Mouse (Mus musculus): Measurements from ENCODE around the gene Myh14. TPM values are rescaled to one million over a fixed set of nuclear protein-coding genes. Genes with fewer than 3 reads are reported as not detected.

The Myh14 gene
- polyA plus RNA-seq, 1 experiment from 2014 or later: 2.5 TPM

DNA sequence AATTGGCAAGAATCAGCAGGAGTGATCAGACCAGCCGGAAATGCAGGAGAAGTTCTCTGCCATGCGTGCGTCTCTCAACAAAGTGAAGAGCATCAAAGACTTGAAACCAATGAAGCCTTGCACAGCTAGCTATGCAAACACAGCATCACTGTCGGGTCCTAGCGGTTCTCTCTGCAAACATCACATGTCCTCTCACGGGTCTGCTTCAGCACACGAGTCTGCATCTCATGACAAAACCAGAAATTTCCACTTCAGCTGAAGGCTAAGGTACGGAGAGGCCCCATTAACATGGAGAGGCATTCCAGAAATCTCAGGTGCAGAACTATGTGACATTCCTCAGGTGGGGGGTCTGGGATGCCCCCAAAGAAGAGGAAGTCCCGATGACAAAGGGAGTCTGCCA is 101.8 kb downstream of the Myh14 start:
- no peak overlapping the region for H3K27ac ChIP-seq
- no peak overlapping the region for H3K4me2 ChIP-seq (ENCODE audit: low read length)
- no peak overlapping the region for H3K4me3 ChIP-seq (replicated peaks; ENCODE audit: low read depth, low read length)
- no peaks in the 10 kb centered on the region for H3K4me1 ChIP-seq (replicated peaks; ENCODE audit: insufficient read depth, low read length)
- H3K9ac ChIP-seq (ENCODE audit: low read depth, low read length): no peak overlapping the region
- no peak for DNase-seq (ENCODE audit: low spot score)
- no peaks in the 10 kb centered on the region for H3K27me3 ChIP-seq (ENCODE audit: insufficient read depth, low read length)
- WGBS: 65% methylated on average over 9 of the region's 9 CpGs
- no peaks in the 10 kb centered on the region for H3K9me3 ChIP-seq (replicated peaks; ENCODE audit: low read length)
- H3K36me3 ChIP-seq (ENCODE audit: insufficient read depth, low read length): no peaks in the 10 kb centered on the region
- TF ChIP-seq CTCF (IDR thresholded peaks at IDR 0.05; ENCODE audit: low read depth): no peak
- ATAC-seq (replicated peaks; ENCODE audit: low FRiP score, low read depth): no peak

DNA sequence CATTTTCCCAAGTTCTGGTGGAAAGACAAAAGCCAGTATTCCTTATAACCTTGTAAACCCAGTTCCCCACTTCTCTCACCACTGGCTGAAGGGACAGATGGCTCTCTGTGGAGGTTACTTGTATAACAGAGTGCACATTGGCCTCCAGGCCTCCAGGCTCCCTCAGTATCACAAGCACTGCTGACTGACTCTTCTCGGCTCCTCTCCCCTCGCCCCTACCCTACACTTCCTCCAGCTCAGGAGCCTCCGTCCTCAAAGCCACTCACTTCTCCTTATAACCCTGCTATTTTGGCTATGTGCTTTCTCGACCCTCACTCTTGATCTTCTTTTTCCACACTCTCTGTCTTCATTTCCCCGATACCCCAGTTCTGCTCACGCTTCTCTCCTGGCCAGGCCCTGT is 105.2 kb downstream of the Myh14 start:
- 70% methylated on average over 6 of the region's 6 CpGs for WGBS
- Histone ChIP-seq H3K27ac (no peak overlapping the region), H3K4me1 (replicated peaks; ENCODE audit: insufficient read depth, low read length) (no peaks in the 10 kb centered on the region), H3K4me3 (replicated peaks; ENCODE audit: low read depth, low read length) (no peak overlapping the region), H3K27me3 (ENCODE audit: insufficient read depth, low read length) (no peaks in the 10 kb centered on the region), H3K36me3 (ENCODE audit: insufficient read depth, low read length) (no peaks in the 10 kb centered on the region), H3K9me3 (replicated peaks; ENCODE audit: low read length) (no peaks in the 10 kb centered on the region), H3K9ac (ENCODE audit: low read depth, low read length) (no peak overlapping the region), H3K4me2 (ENCODE audit: low read length) (no peak overlapping the region)
- ATAC-seq (replicated peaks; ENCODE audit: low FRiP score, low read depth): no peak
- no peak for TF ChIP-seq CTCF (IDR thresholded peaks at IDR 0.05; ENCODE audit: low read depth)
- no peak for DNase-seq (ENCODE audit: low spot score)

DNA sequence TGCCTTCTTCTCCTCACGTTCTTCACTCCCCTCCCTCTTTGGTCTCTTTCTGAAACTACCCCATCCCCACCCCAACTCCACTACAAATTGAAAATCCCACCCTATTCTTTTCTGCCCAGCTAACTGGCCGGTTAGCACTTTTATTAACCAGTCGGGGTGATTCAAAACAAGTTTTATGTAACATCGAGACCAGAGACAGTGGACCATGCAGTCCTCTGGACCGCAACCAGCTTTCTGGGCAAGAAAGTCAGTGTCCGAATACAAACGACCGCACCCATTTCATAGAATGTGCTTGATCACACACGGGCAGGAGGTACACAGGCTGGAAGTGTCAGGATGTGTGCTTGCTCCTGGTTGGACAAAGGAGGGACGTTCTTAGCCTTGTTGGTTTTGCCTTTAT is 106.2 kb downstream of the Myh14 start:
- no peak for ATAC-seq (replicated peaks; ENCODE audit: low FRiP score, low read depth)
- Histone ChIP-seq H3K4me1 (replicated peaks; ENCODE audit: insufficient read depth, low read length) (no peaks in the 10 kb centered on the region), H3K4me2 (ENCODE audit: low read length) (no peak overlapping the region), H3K36me3 (ENCODE audit: insufficient read depth, low read length) (no peaks in the 10 kb centered on the region), H3K4me3 (replicated peaks; ENCODE audit: low read depth, low read length) (no peak overlapping the region), H3K9me3 (replicated peaks; ENCODE audit: low read length) (no peaks in the 10 kb centered on the region), H3K27me3 (ENCODE audit: insufficient read depth, low read length) (no peaks in the 10 kb centered on the region), H3K27ac (no peak overlapping the region), H3K9ac (ENCODE audit: low read depth, low read length) (no peak overlapping the region)
- 65% methylated on average over 10 of the region's 10 CpGs for WGBS
- TF ChIP-seq CTCF (IDR thresholded peaks at IDR 0.05; ENCODE audit: low read depth): no peak
- no peak for DNase-seq (ENCODE audit: low spot score)

DNA sequence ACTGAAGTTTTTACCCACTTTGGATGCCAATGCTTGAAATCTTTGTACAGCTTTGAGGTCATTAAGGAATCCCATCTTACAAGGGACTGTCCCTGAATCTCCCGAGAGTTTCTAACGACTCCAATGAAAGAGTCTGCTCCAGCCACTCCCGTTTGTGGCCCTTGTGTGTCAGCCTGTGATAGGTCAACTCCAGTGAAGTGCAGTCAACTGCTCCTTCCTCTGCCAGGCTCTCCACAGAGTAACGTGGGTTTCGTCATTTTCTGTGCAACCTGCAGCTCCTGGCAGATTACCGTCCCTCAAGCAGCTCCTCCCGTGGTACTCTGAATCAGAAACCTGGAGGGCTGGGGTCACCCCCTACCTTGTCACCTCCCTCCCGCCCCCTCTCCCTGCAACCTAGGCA is 107.4 kb downstream of the Myh14 start:
- Histone ChIP-seq H3K9ac (ENCODE audit: low read depth, low read length) (no peak overlapping the region), H3K36me3 (ENCODE audit: insufficient read depth, low read length) (no peaks in the 10 kb centered on the region), H3K27ac (no peak overlapping the region), H3K4me2 (ENCODE audit: low read length) (no peak overlapping the region), H3K4me3 (replicated peaks; ENCODE audit: low read depth, low read length) (no peak overlapping the region), H3K27me3 (ENCODE audit: insufficient read depth, low read length) (no peaks in the 10 kb centered on the region), H3K9me3 (replicated peaks; ENCODE audit: low read length) (no peaks in the 10 kb centered on the region), H3K4me1 (replicated peaks; ENCODE audit: insufficient read depth, low read length) (no peaks in the 10 kb centered on the region)
- no peak for ATAC-seq (replicated peaks; ENCODE audit: low FRiP score, low read depth)
- no peak for TF ChIP-seq CTCF (IDR thresholded peaks at IDR 0.05; ENCODE audit: low read depth)
- WGBS: 40% methylated on average over 8 of the region's 8 CpGs
- no peak for DNase-seq (ENCODE audit: low spot score)

DNA sequence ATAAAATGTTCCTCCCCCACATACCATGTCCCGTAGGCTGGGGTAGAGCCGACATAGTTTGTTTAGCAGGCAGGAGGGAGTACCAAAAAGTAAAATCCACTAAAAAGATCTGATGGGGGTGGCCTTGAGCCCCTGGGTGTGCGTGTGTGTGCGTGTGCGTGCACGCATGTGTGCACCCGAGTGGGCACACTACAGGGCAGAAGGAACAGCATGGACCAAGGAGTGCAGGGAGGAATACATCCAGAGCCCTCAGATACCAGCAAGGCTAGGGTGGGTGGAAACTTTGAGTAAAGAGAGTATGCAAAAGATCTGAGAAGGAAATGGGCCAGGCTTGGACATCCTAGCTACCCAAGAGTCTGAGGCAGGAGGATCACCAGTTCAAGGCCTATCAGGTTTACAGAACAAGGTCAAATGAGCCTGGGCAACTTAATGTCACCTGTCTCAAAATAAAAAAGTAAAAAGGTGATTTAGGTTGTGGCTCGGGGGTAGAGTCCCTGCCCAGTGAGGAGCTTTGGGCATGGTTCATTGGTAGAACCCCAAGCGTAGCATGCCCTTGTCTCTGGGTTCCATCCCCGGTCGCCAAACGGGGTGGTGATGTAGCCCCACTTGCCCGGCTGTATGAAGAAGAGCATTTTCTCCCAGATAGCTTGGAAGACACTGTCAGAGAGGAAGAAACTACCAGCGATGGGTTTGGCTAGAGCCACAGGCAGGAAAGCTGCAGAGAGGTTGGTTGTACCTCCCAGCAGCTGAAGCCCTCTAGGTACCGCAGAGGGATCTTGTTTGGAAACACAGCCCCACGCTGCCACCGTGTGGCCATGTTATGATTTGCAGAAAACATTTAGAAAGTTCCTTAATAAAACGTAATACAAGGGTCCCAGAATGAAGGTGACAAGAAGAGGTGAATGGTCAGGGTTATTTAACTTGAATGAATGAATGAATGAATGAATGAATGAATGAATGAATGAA is 109.9 kb downstream of the Myh14 start:
- H3K4me3 ChIP-seq (replicated peaks; ENCODE audit: low read depth, low read length): no peak overlapping the region
- DNase-seq (ENCODE audit: low spot score): peak; percentile 86
- TF ChIP-seq CTCF (IDR thresholded peaks at IDR 0.05; ENCODE audit: low read depth): peak; percentile 83
- no peaks in the 10 kb centered on the region for H3K36me3 ChIP-seq (ENCODE audit: insufficient read depth, low read length)
- no peak overlapping the region for H3K4me2 ChIP-seq (ENCODE audit: low read length)
- H3K27ac ChIP-seq: no peak overlapping the region
- H3K9me3 ChIP-seq (replicated peaks; ENCODE audit: low read length): no peaks in the 10 kb centered on the region
- H3K27me3 ChIP-seq (ENCODE audit: insufficient read depth, low read length): no peaks in the 10 kb centered on the region
- no peaks in the 10 kb centered on the region for H3K4me1 ChIP-seq (replicated peaks; ENCODE audit: insufficient read depth, low read length)
- 49% methylated on average over 18 of the region's 18 CpGs for WGBS
- ATAC-seq (replicated peaks; ENCODE audit: low FRiP score, low read depth): peak; percentile 47; the same call in 1 of the 2 replicates
- H3K9ac ChIP-seq (ENCODE audit: low read depth, low read length): no peak overlapping the region

DNA sequence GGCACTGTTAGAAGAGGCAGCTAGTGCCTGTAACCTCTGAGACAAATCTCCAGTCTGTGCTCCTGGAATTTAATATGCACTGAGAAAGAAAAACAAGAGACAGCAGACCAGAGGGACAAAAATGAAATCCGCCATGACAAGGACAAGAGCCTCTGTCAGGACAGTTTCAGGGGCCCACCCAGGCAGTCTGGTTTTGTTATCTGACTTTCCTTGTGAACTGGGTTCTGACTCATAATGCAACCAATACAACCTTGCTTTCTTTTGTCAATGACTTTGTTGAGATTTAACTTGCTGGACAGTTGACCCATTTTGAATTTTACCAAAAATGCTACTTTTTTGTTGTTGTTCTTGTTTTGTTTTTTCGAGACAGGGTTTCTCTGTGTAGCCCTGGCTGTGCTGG is 113.0 kb downstream of the Myh14 start:
- no peaks in the 10 kb centered on the region for H3K27me3 ChIP-seq (ENCODE audit: insufficient read depth, low read length)
- no peak for TF ChIP-seq CTCF (IDR thresholded peaks at IDR 0.05; ENCODE audit: low read depth)
- H3K9me3 ChIP-seq (replicated peaks; ENCODE audit: low read length): no peaks in the 10 kb centered on the region
- 58% methylated on average over 2 of the region's 2 CpGs for WGBS
- H3K4me3 ChIP-seq (replicated peaks; ENCODE audit: low read depth, low read length): no peak overlapping the region
- no peaks in the 10 kb centered on the region for H3K36me3 ChIP-seq (ENCODE audit: insufficient read depth, low read length)
- H3K9ac ChIP-seq (ENCODE audit: low read depth, low read length): no peak overlapping the region
- no peak overlapping the region for H3K4me2 ChIP-seq (ENCODE audit: low read length)
- DNase-seq (ENCODE audit: low spot score) (no peak), ATAC-seq (replicated peaks; ENCODE audit: low FRiP score, low read depth) (no peak)
- no peak overlapping the region for H3K27ac ChIP-seq
- H3K4me1 ChIP-seq (replicated peaks; ENCODE audit: insufficient read depth, low read length): no peaks in the 10 kb centered on the region

Other genes with a start within 250 kb of the Myh14 start
- gene Lrrc4b, start 241.8 kb downstream of the Myh14 start, polyA plus RNA-seq (2015; fragmentation: Nextera tagmentation; extraction: Ambion mirVana): 0.26 and 0.42 TPM in 2 replicates
- gene Aspdh, start 205.5 kb downstream of the Myh14 start, polyA plus RNA-seq (2015; fragmentation: Nextera tagmentation; extraction: Ambion mirVana): 5.4 and 5.8 TPM in 2 replicates
- gene Josd2, start 202.9 kb downstream of the Myh14 start, polyA plus RNA-seq (2015; fragmentation: Nextera tagmentation; extraction: Ambion mirVana): 51.1 and 52.4 TPM in 2 replicates
- 113 and 136 TPM in 2 replicates for gene Emc10, start 174.3 kb downstream of the Myh14 start, polyA plus RNA-seq (2015; fragmentation: Nextera tagmentation; extraction: Ambion mirVana)
- 17.1 and 19.2 TPM in 2 replicates for gene Fam71e1, start 174.3 kb downstream of the Myh14 start, polyA plus RNA-seq (2015; fragmentation: Nextera tagmentation; extraction: Ambion mirVana)
- gene Mybpc2, start 146.2 kb downstream of the Myh14 start, polyA plus RNA-seq (2015; fragmentation: Nextera tagmentation; extraction: Ambion mirVana): 0.08 and 0.11 TPM in 2 replicates
- gene Spib, start 138.8 kb downstream of the Myh14 start, polyA plus RNA-seq (2015; fragmentation: Nextera tagmentation; extraction: Ambion mirVana): 0.04 and 0.14 TPM in 2 replicates
- gene Pold1, start 122.0 kb downstream of the Myh14 start, polyA plus RNA-seq (2015; fragmentation: Nextera tagmentation; extraction: Ambion mirVana): 38.0 and 45.9 TPM in 2 replicates
- gene Nr1h2, start 116.9 kb downstream of the Myh14 start, polyA plus RNA-seq (2015; fragmentation: Nextera tagmentation; extraction: Ambion mirVana): 80.6 and 83.0 TPM in 2 replicates
- gene Napsa, start 98.5 kb downstream of the Myh14 start, polyA plus RNA-seq (2015; fragmentation: Nextera tagmentation; extraction: Ambion mirVana): 376 and 408 TPM in 2 replicates
- gene Kcnc3, start 80.2 kb downstream of the Myh14 start, polyA plus RNA-seq (2015; fragmentation: Nextera tagmentation; extraction: Ambion mirVana): 0.26 and 0.30 TPM in 2 replicates
- not detected in 2 replicates for gene Izumo2, start 37.9 kb upstream of the Myh14 start, polyA plus RNA-seq (2015; fragmentation: Nextera tagmentation; extraction: Ambion mirVana)
- 45.3 and 49.3 TPM in 2 replicates for gene Vrk3, start 77.6 kb upstream of the Myh14 start, polyA plus RNA-seq (2015; fragmentation: Nextera tagmentation; extraction: Ambion mirVana)
- 0.87 and 0.89 TPM in 2 replicates for gene Zfp473, start 80.2 kb upstream of the Myh14 start, polyA plus RNA-seq (2015; fragmentation: Nextera tagmentation; extraction: Ambion mirVana)
- gene Nup62, start 145.2 kb upstream of the Myh14 start, polyA plus RNA-seq (2015; fragmentation: Nextera tagmentation; extraction: Ambion mirVana): 57.6 and 62.4 TPM in 2 replicates
- 0.88 and 1.0 TPM in 2 replicates for gene Il4i1, start 145.5 kb upstream of the Myh14 start, polyA plus RNA-seq (2015; fragmentation: Nextera tagmentation; extraction: Ambion mirVana)
- 4.2 and 5.3 TPM in 2 replicates for gene Atf5, start 145.8 kb upstream of the Myh14 start, polyA plus RNA-seq (2015; fragmentation: Nextera tagmentation; extraction: Ambion mirVana)
- gene Akt1s1, start 178.1 kb upstream of the Myh14 start, polyA plus RNA-seq (2015; fragmentation: Nextera tagmentation; extraction: Ambion mirVana): 108 and 111 TPM in 2 replicates
- gene Tbc1d17, start 178.2 kb upstream of the Myh14 start, polyA plus RNA-seq (2015; fragmentation: Nextera tagmentation; extraction: Ambion mirVana): 78.0 and 87.0 TPM in 2 replicates
- 34.0 and 36.4 TPM in 2 replicates for gene Pnkp, start 186.3 kb upstream of the Myh14 start, polyA plus RNA-seq (2015; fragmentation: Nextera tagmentation; extraction: Ambion mirVana)
- gene Ptov1, start 198.9 kb upstream of the Myh14 start, polyA plus RNA-seq (2015; fragmentation: Nextera tagmentation; extraction: Ambion mirVana): 377 and 412 TPM in 2 replicates
- 91.4 and 97.8 TPM in 2 replicates for gene Med25, start 221.9 kb upstream of the Myh14 start, polyA plus RNA-seq (2015; fragmentation: Nextera tagmentation; extraction: Ambion mirVana)
- gene Fuz, start 225.2 kb upstream of the Myh14 start, polyA plus RNA-seq (2015; fragmentation: Nextera tagmentation; extraction: Ambion mirVana): 19.9 and 21.1 TPM in 2 replicates